Mouse (Mus musculus) thymus, postnatal 4 days (tissue): Measurements from ENCODE around the gene Cfl1.

Experiments
- DNase-seq: peaks from one replicate; pipeline ENCODE4 v3.0.0; 2021

The Cfl1 gene

GRCm38 (mm10) chr19:5538786-5539185 lies 48.5 kb downstream of the Cfl1 start:
- no peak for DNase-seq

GRCm38 (mm10) chr19:5543362-5543761 lies 53.1 kb downstream of the Cfl1 start:
- no peak for DNase-seq

GRCm38 (mm10) chr19:5544031-5544430 lies 53.8 kb downstream of the Cfl1 start:
- no peak for DNase-seq
